Mouse (Mus musculus) spleen, adult 2 months (tissue): ENCODE measurements around the gene Pnkd.

Source experiments
- CTCF ChIP-seq: fragments of 200-500 bp; IDR thresholded peaks from 2 replicates; pipeline ENCODE4 v1.5.1; 2011; ENCODE audit warnings: mild to moderate bottlenecking, inconsistent platforms; ENCODE audit not compliant: insufficient read depth, insufficient read length, insufficient replicate concordance; ENCODE audit errors: extremely low read depth
- POLR2A ChIP-seq: fragments of 200-500 bp; IDR thresholded peaks from 2 replicates; pipeline ENCODE4 v1.6.1; 2011; ENCODE audit warnings: low read depth, low read length, inconsistent platforms

GRCm38 (mm10) chr1:74302229-74302628 lies 17.5 kb downstream of the Pnkd start:
- TF ChIP-seq POLR2A (no peak), CTCF (no peak)
